Mouse (Mus musculus) heart, adult 2 months (tissue): ENCODE measurements around the gene Pde3b.

ENCODE experiments used
- EP300 ChIP-seq: fragments of 200-500 bp; IDR thresholded peaks from 2 replicates; pipeline ENCODE4 v1.6.1; 2011; ENCODE audit warnings: low read depth, low read length, control low read depth; ENCODE audit not compliant: insufficient read depth
- POLR2A ChIP-seq: fragments of 200-500 bp; IDR thresholded peaks from 2 replicates; pipeline ENCODE4 v1.6.1; 2011; ENCODE audit warnings: mild to moderate bottlenecking, low read depth, low read length, control low read depth; ENCODE audit not compliant: insufficient read depth

DNA sequence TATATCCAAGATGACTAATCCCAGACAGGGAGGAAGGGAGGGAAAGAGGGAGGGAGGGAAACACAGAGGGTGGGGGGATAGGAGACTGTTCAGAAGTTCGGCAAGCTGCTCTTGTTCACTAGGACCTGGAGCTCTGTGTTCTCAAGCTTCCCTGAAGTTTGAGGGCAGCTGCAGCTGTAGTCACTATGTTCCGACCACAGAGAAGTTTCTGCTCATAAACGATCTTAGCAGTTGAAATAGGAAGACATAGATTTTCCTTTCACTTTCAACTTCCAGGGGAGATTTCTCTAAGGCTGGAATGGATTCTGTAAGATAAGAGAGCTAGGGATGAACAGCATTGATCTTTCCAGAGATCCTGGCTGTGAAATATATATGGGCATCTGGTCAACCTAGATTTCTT is 161.8 kb downstream of the Pde3b start:
- TF ChIP-seq EP300 (no peak), POLR2A (no peak)
